Mouse (Mus musculus): Measurements from ENCODE around the gene Cd109. TPM values are rescaled to one million over a fixed set of nuclear protein-coding genes. Genes with fewer than 3 reads are reported as not detected.
A peak's percentile ranks its signal among the peaks of the same experiment; 100 is the strongest.

The Cd109 gene
- total RNA-seq, 2 experiments from 2014 or later = 2.6 to 3.2 TPM

GRCm38 (mm10) chr9:78633976-78634375, 18.6 kb downstream of the Cd109 start:
- no peak for DNase-seq (ENCODE audit: low spot score in 2 of 2)

DNA sequence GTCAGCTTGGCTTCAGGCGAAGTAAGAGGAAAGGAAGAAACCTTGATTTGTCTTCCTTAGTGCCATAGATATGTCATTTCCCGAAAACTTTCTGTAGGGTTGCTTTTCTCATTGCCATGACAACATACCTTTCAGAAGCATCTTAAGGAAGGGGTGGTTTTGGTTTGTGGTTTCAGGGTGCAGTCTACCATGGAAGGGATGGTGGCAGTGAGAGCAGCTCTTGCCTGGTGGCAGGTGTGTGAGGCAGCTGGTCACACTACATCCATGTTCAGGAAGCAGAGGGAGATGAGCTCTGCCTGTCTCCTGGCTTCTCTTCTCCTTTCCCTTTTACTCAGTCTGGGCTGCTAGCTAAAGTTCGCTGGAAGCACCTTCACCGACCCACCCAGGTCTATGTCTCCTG, 26.0 kb downstream of the Cd109 start:
- no peak for DNase-seq (ENCODE audit: low spot score in 2 of 2)

DNA sequence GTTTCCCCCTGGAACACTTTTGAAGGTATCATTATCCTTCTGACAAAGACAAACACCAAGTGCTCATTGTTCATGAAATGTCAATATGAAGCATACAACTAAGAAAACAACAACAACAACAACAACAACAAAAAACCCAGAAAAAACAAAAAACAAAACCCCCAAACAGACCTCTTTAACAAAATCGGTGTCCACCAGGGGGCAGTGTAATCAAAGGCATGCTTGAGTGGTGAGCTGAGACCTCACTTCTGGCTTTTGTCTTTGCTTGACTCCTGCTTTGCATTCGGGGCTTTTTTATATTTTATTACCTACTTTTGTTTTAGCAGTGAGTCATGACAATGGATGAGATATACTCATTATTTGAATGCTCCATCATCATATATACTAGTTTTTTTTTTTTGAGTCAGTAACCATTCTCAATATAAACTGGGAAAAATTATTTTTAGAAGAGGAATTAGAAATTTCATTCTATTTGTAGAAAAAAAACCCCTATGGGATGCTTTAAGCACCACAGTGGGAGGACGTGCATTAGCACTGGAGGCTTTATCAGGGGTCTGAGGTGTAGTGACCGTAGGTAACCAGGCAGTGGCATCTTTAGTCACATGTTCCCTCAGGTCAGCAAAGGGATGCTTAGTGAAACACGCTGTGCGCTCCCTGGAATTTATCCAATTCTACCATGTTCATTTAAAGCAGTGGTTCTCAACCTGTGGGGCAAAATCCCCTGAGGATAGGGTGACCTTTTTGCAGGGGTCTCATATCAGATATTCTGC, 30.8 kb downstream of the Cd109 start:
- DNase-seq (ENCODE audit: low spot score in 2 of 2) = peak; percentile 2 to 45

- no peak for DNase-seq (ENCODE audit: low spot score in 2 of 2)
Observed at GRCm38 (mm10) chr9:78648641-78649040, 33.3 kb downstream of the Cd109 start.

DNA sequence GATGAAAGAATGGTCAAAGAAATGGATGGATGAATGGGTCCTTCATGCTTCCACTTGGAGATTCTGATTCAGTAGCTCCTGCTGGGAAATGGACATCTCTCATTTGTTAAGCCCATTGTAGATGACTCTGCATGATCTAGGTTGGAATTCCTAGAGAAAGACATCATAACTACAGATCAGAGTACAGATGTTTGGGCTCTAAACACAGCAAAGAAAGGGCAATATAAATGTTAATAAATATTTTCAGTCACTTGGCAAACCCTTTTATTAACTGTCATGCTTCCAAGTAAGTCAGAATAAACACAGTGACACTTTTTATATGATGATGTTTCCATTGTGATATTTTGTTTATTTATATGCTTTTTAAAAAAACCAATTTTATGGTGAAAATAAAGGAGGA, 34.1 kb downstream of the Cd109 start:
- DNase-seq (ENCODE audit: low spot score in 2 of 2) = no peak

GRCm38 (mm10) chr9:78657564-78657963, 42.2 kb downstream of the Cd109 start:
- DNase-seq (ENCODE audit: low spot score in 2 of 2) = no peak

DNA sequence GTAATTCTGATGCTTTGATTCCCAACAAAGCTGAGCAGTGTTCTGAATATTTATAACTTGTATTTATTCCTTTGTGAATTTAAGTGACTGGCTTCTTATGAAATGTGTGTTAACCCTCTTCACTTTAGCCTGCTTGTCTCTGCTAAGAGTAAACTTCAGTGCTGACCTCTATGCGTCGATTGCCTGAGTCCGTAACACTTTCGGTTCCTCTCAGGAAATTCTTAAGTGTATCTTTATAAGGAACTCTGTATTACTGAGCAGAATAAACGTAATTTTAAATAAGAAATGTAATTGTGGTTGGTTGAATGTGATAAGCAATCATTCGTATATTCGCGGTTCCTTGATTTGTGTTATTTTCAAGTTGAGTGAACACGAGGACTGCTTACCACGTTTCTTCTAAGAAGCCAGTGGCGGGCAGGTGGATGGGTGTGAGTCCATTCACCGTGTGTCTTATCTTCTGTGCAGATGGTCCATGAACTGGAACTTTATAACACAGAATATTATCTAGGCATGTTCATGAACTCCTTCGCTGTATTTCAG, 56.2 kb downstream of the Cd109 start:
- no peak for DNase-seq (ENCODE audit: low spot score in 2 of 2)

GRCm38 (mm10) chr9:78700691-78701090, 85.3 kb downstream of the Cd109 start:
- peak; percentile 5 to 75 for DNase-seq (ENCODE audit: low spot score in 2 of 2)

- no peak for DNase-seq (ENCODE audit: low spot score in 2 of 2)
Observed at GRCm38 (mm10) chr9:78702509-78703239, 87.3 kb downstream of the Cd109 start.

DNA sequence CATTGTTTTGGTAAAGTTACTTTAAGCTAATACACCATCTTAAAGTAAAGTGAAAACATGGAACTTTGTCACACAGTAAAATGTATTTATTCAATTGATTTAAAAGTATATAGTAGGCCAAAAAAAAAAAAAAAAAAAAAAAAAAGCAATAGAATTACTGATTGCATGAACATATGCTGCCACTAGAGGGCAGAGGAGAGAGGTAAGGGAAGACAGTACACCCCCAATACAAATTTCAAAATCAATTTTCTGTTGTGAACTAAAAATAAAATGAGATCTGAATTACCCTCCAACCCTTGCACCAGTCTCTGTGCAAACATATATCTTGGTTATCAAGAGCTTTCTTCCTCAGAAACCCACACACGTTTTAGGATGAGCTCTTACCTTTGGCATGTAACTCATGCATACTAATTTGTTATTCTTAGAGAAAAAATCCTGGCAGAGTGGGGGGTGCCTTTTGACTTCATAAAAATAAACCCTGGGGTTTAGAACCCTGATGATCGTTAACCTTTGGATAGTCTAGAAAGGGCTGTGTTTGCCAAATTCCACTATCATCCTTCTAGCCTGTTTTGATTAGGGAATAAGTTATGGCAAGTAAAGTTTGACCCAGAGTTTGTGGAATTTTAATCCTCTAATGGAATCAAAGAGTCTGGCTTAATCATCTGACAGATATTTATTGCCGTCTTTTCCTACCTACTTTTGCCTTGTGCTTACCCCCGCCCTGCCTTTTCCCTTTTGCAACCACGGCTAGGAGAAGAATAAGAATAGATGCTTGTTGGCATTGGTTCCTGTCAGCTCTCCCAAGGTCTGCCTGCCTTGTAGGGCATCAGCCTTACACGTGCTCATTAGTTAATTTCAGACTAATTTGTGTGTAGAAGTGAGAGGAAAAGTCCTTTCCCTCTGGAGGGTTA, 105.8 kb downstream of the Cd109 start:
- no peak for DNase-seq (ENCODE audit: low spot score in 2 of 2)

DNA sequence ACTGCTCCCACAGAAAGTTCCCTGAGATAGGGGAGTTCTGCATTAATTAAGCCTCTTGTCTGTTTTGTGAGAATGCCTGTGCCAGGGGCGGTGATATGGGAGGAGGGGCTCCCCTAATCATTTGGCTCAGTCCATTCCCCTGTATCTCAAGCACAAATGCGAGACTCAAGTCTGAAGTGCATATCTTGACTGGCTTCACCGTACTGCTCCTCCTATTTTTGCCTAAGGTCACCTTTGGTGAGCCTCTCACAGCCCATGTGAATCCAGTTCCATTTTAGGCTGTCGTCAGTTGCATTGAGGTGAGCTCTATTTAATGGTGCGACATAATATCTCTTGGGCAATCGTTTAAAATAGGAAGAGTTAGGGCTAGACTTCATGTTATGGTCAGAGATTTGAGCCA, 116.6 kb downstream of the Cd109 start:
- DNase-seq (ENCODE audit: low spot score in 2 of 2) = no peak

- DNase-seq (ENCODE audit: low spot score in 2 of 2) = no peak
Observed at GRCm38 (mm10) chr9:78735519-78735918, 120.2 kb downstream of the Cd109 start.

GRCm38 (mm10) chr9:78742012-78742411, 126.7 kb downstream of the Cd109 start:
- no peak for DNase-seq (ENCODE audit: low spot score in 2 of 2)

GRCm38 (mm10) chr9:78750246-78750645, 134.9 kb downstream of the Cd109 start:
- no peak for DNase-seq (ENCODE audit: low spot score in 2 of 2)

Other genes starting within 250 kb of the Cd109 start
- gene Dppa5a, start 247.4 kb upstream of the Cd109 start, total RNA-seq (2021) = not detected
- not detected for gene Ooep, start 236.8 kb upstream of the Cd109 start, total RNA-seq (2021)
- gene Ddx43, start 219.8 kb upstream of the Cd109 start, total RNA-seq (2021) = not detected
- gene Cgas, start 172.3 kb upstream of the Cd109 start, total RNA-seq (2021) = under 1 TPM; 0.51 to 0.69 TPM
- gene Mto1, start 167.3 kb upstream of the Cd109 start, total RNA-seq (2021) = 10 to 100 TPM; 22.4 to 23.2 TPM
- gene Gm17324, start 166.8 kb upstream of the Cd109 start, total RNA-seq (2021) = under 1 TPM; 0.82 to 0.86 TPM
- 1,000 to 10,000 TPM; 3,208 to 3,266 TPM for gene Eef1a1, start 126.4 kb upstream of the Cd109 start, total RNA-seq (2021)
- gene Slc17a5, start 27.5 kb upstream of the Cd109 start, total RNA-seq (2021) = 10 to 100 TPM; 20.4 to 21.4 TPM